Mouse (Mus musculus) MEL (cell line): Measurements from ENCODE around the gene D11Wsu47e. TPM values are rescaled to one million over a fixed set of nuclear protein-coding genes. Genes with fewer than 3 reads are reported as not detected.

Experiments
- DNase-seq: peaks from one replicate; pipeline ENCODE4 v3.0.0; 2011; ENCODE audit warnings: low read depth, low spot score
- H3K27ac ChIP-seq: 2 replicates; pipeline ENCODE4 v1.5.1; 2012; ENCODE audit warnings: low read depth, mild to moderate bottlenecking, control low read depth, low read length, moderate library complexity; ENCODE audit not compliant: control insufficient read depth
- H3K27me3 ChIP-seq, 2 experiments: fragments of 150-350 bp in 1 of 2; sonication (generic) in 1 of 2; 2 replicates each; pipeline ENCODE4 v1.6.1; 2012; ENCODE audit warnings: low read length in 2 of 2, mild to moderate bottlenecking in 2 of 2, improper control_type of control experiment in 1 of 2, moderate library complexity in 1 of 2; ENCODE audit not compliant: insufficient read depth in 2 of 2, control insufficient read depth in 1 of 2
- H3K36me3 ChIP-seq, 2 experiments: 2 replicates each; pipeline ENCODE4 v1.6.1; 2012 to 2014; ENCODE audit warnings: low read length in 2 of 2, improper control_type of control experiment in 1 of 2, inconsistent platforms in 1 of 2, mild to moderate bottlenecking in 1 of 2; ENCODE audit not compliant: insufficient read depth in 2 of 2, control insufficient read depth in 1 of 2
- H3K4me1 ChIP-seq, 2 experiments: fragments of 150-350 bp in 1 of 2; sonication (generic) in 1 of 2; 2 replicates each; pipeline ENCODE4 v1.6.1; 2012; ENCODE audit warnings: low read length in 2 of 2, improper control_type of control experiment in 1 of 2, mild to moderate bottlenecking in 1 of 2; ENCODE audit not compliant: insufficient read depth in 2 of 2, control insufficient read depth in 1 of 2
- H3K4me3 ChIP-seq, 2 experiments: fragments of 150-350 bp in 1 of 2; sonication (generic) in 1 of 2; 2 replicates each; pipeline ENCODE4 v1.5.1; 2012; ENCODE audit warnings: low read depth in 2 of 2, low read length in 2 of 2, mild to moderate bottlenecking in 2 of 2, moderate library complexity in 2 of 2, control low read depth in 1 of 2, improper control_type of control experiment in 1 of 2; ENCODE audit not compliant: control insufficient read depth in 1 of 2, insufficient read depth in 1 of 2
- H3K79me2 ChIP-seq: 2 replicates; pipeline ENCODE4 v1.6.1; 2012; ENCODE audit warnings: mild to moderate bottlenecking, low read length, moderate library complexity; ENCODE audit not compliant: control insufficient read depth, poor library complexity, insufficient read depth
- H3K9ac ChIP-seq: 2 replicates; pipeline ENCODE4 v1.6.1; 2012; ENCODE audit warnings: low read depth, mild to moderate bottlenecking, control low read depth, low read length, moderate library complexity; ENCODE audit not compliant: control insufficient read depth, poor library complexity, severe bottlenecking
- H3K9me3 ChIP-seq: fragments of 150-350 bp; sonication (generic); replicated peaks from 2 replicates; pipeline ENCODE4 v1.6.1; 2012; ENCODE audit warnings: mild to moderate bottlenecking, low read length, improper control_type of control experiment, moderate library complexity; ENCODE audit not compliant: insufficient read depth
- BHLHE40 ChIP-seq: IDR thresholded peaks from 2 replicates; pipeline ENCODE4 v1.6.1; 2012; ENCODE audit warnings: low read depth, mild to moderate bottlenecking, inconsistent platforms, low read length, improper control_type of control experiment, borderline replicate concordance
- CHD1 ChIP-seq: IDR thresholded peaks from 2 replicates; pipeline ENCODE4 v1.6.1; 2012; ENCODE audit warnings: low read depth, mild to moderate bottlenecking, inconsistent platforms, low read length, improper control_type of control experiment
- CHD2 ChIP-seq: IDR thresholded peaks from 2 replicates; pipeline ENCODE4 v1.6.1; 2011; ENCODE audit warnings: low read length, improper control_type of control experiment
- CTCF ChIP-seq, 3 experiments: IDR thresholded peaks in 2 of 3; conservative IDR thresholded peaks in 1 of 3; 2 replicates each; pipeline ENCODE4 v1.5.1; 2011 to 2012; ENCODE audit warnings: low read length in 3 of 3, low read depth in 2 of 3, mild to moderate bottlenecking in 2 of 3, improper control_type of control experiment in 1 of 3, inconsistent platforms in 1 of 3, mixed read lengths in 1 of 3, moderate library complexity in 1 of 3; ENCODE audit not compliant: control insufficient read depth in 1 of 3, insufficient read depth in 1 of 3, poor library complexity in 1 of 3, severe bottlenecking in 1 of 3
- EP300 ChIP-seq, 2 experiments: IDR thresholded peaks; 2 replicates each; pipeline ENCODE4 v1.6.1; 2011; ENCODE audit warnings: improper control_type of control experiment in 2 of 2, low read length in 2 of 2, low read depth in 1 of 2, mild to moderate bottlenecking in 1 of 2
- ETS1 ChIP-seq: IDR thresholded peaks from 2 replicates; pipeline ENCODE4 v1.6.1; 2012; ENCODE audit warnings: low read depth, mild to moderate bottlenecking, inconsistent platforms, low read length, improper control_type of control experiment, moderate library complexity
- GABPA ChIP-seq: IDR thresholded peaks from 2 replicates; pipeline ENCODE4 v1.6.1; 2012; ENCODE audit warnings: low read depth, mild to moderate bottlenecking, inconsistent platforms, low read length, improper control_type of control experiment, moderate library complexity
- GATA1 ChIP-seq: IDR thresholded peaks from 2 replicates; pipeline ENCODE4 v1.6.1; 2011; ENCODE audit warnings: low read depth, low read length, improper control_type of control experiment
- HCFC1 ChIP-seq: IDR thresholded peaks from 2 replicates; pipeline ENCODE4 v1.6.1; 2012; ENCODE audit warnings: low read depth, mild to moderate bottlenecking, inconsistent platforms, low read length, improper control_type of control experiment, moderate library complexity
- JUND ChIP-seq: IDR thresholded peaks from 2 replicates; pipeline ENCODE4 v1.6.1; 2011; ENCODE audit warnings: low read depth, mild to moderate bottlenecking, improper control_type of control experiment, low read length
- KAT2A ChIP-seq: conservative IDR thresholded peaks from 2 replicates; pipeline ENCODE4 v1.6.1; 2012; ENCODE audit warnings: low read depth, low read length, improper control_type of control experiment, inconsistent platforms
- MAFK ChIP-seq: IDR thresholded peaks from 2 replicates; pipeline ENCODE4 v1.6.1; 2011; ENCODE audit warnings: low read depth, mild to moderate bottlenecking, low read length, improper control_type of control experiment, borderline replicate concordance
- MAX ChIP-seq: IDR thresholded peaks from 2 replicates; pipeline ENCODE4 v1.6.1; 2011; ENCODE audit warnings: low read length, improper control_type of control experiment
- MAZ ChIP-seq: IDR thresholded peaks from 2 replicates; pipeline ENCODE4 v1.6.1; 2012; ENCODE audit warnings: low read depth, mild to moderate bottlenecking, inconsistent platforms, low read length, improper control_type of control experiment
- MEF2A ChIP-seq: IDR thresholded peaks from 2 replicates; pipeline ENCODE4 v1.6.1; 2014; ENCODE audit warnings: low read depth, mild to moderate bottlenecking, inconsistent platforms, low read length, improper control_type of control experiment; ENCODE audit not compliant: poor library complexity, insufficient replicate concordance, severe bottlenecking; ENCODE audit errors: extremely low read depth
- MXI1 ChIP-seq: IDR thresholded peaks from 2 replicates; pipeline ENCODE4 v1.6.1; 2011; ENCODE audit warnings: mild to moderate bottlenecking, low read depth, low read length, improper control_type of control experiment
- MYB ChIP-seq: IDR thresholded peaks from 2 replicates; pipeline ENCODE4 v1.6.1; 2011; ENCODE audit warnings: mild to moderate bottlenecking, low read depth, low read length, improper control_type of control experiment
- MYC ChIP-seq: IDR thresholded peaks from 2 replicates; pipeline ENCODE4 v1.6.1; 2011; ENCODE audit warnings: low read depth, mild to moderate bottlenecking, low read length, improper control_type of control experiment, moderate library complexity
- NELFE ChIP-seq: IDR thresholded peaks from 2 replicates; pipeline ENCODE4 v1.6.1; 2011; ENCODE audit warnings: low read depth, low read length, improper control_type of control experiment
- NRF1 ChIP-seq: IDR thresholded peaks from 2 replicates; pipeline ENCODE4 v1.6.1; 2014; ENCODE audit warnings: low read depth, mild to moderate bottlenecking, inconsistent platforms, low read length, improper control_type of control experiment, moderate library complexity; ENCODE audit not compliant: poor library complexity, insufficient read depth, severe bottlenecking
- POLR2A ChIP-seq, 2 experiments: IDR thresholded peaks; 2 replicates each; pipeline ENCODE4 v1.6.1; 2011 to 2012; ENCODE audit warnings: low read length in 2 of 2, mild to moderate bottlenecking in 2 of 2, control low read depth in 1 of 2, improper control_type of control experiment in 1 of 2, low read depth in 1 of 2, moderate library complexity in 1 of 2; ENCODE audit not compliant: control insufficient read depth in 1 of 2, insufficient read depth in 1 of 2, poor library complexity in 1 of 2
- POLR2AphosphoS2 ChIP-seq: IDR thresholded peaks from 2 replicates; pipeline ENCODE4 v1.6.1; 2011; ENCODE audit warnings: low read length, improper control_type of control experiment
- POLR2AphosphoS5 ChIP-seq: IDR thresholded peaks from 2 replicates; pipeline ENCODE4 v1.6.1; 2012; ENCODE audit warnings: low read depth, borderline replicate concordance, mild to moderate bottlenecking, inconsistent platforms, low read length, moderate library complexity, mixed read lengths
- RAD21 ChIP-seq: IDR thresholded peaks from 2 replicates; pipeline ENCODE4 v1.6.1; 2011; ENCODE audit warnings: mild to moderate bottlenecking, low read depth, low read length, improper control_type of control experiment
- RCOR1 ChIP-seq: IDR thresholded peaks from 2 replicates; pipeline ENCODE4 v1.6.1; 2012; ENCODE audit warnings: low read depth, mild to moderate bottlenecking, inconsistent platforms, low read length, improper control_type of control experiment
- SIN3A ChIP-seq: IDR thresholded peaks from 2 replicates; pipeline ENCODE4 v1.6.1; 2012; ENCODE audit warnings: low read length, improper control_type of control experiment, inconsistent platforms
- SMC3 ChIP-seq: IDR thresholded peaks from 2 replicates; pipeline ENCODE4 v1.6.1; 2011; ENCODE audit warnings: low read depth, low read length, improper control_type of control experiment
- TAL1 ChIP-seq: IDR thresholded peaks from 2 replicates; pipeline ENCODE4 v1.6.1; 2012; ENCODE audit warnings: mild to moderate bottlenecking, inconsistent platforms, low read length, moderate library complexity, mixed read lengths
- TBP ChIP-seq: IDR thresholded peaks from 2 replicates; pipeline ENCODE4 v1.8.0; 2011; ENCODE audit warnings: low read depth, low read length, improper control_type of control experiment
- UBTF ChIP-seq: IDR thresholded peaks from 2 replicates; pipeline ENCODE4 v1.6.1; 2012; ENCODE audit warnings: low read depth, mild to moderate bottlenecking, inconsistent platforms, low read length, improper control_type of control experiment, moderate library complexity, borderline replicate concordance; ENCODE audit not compliant: insufficient read depth
- USF1 ChIP-seq: IDR thresholded peaks from 2 replicates; pipeline ENCODE4 v1.6.1; 2014; ENCODE audit warnings: low read depth, mild to moderate bottlenecking, inconsistent platforms, low read length, improper control_type of control experiment, moderate library complexity
- USF2 ChIP-seq, 2 experiments: IDR thresholded peaks; 2 replicates each; pipeline ENCODE4 v1.6.1; 2011 to 2012; ENCODE audit warnings: improper control_type of control experiment in 2 of 2, low read length in 2 of 2, borderline replicate concordance in 1 of 2, inconsistent platforms in 1 of 2, low read depth in 1 of 2, mild to moderate bottlenecking in 1 of 2; ENCODE audit not compliant: insufficient read depth in 1 of 2
- ZC3H11A ChIP-seq: IDR thresholded peaks from 2 replicates; pipeline ENCODE4 v1.6.1; 2012; ENCODE audit warnings: low read depth, mild to moderate bottlenecking, inconsistent platforms, low read length, improper control_type of control experiment
- ZKSCAN1 ChIP-seq: IDR thresholded peaks from 2 replicates; pipeline ENCODE4 v1.6.1; 2012; ENCODE audit warnings: low read depth, mild to moderate bottlenecking, inconsistent platforms, low read length, improper control_type of control experiment, moderate library complexity
- ZMIZ1 ChIP-seq: IDR thresholded peaks from 2 replicates; pipeline ENCODE4 v1.6.1; 2012; ENCODE audit warnings: low read depth, mild to moderate bottlenecking, inconsistent platforms, low read length, improper control_type of control experiment, moderate library complexity
- ZNF384 ChIP-seq: IDR thresholded peaks from 2 replicates; pipeline ENCODE4 v1.6.1; 2012; ENCODE audit warnings: low read depth, mild to moderate bottlenecking, inconsistent platforms, low read length, improper control_type of control experiment
- polyA plus RNA-seq, 2 experiments: library from polyadenylated mRNA; stranded (reverse) in 1 of 2; unstranded in 1 of 2; fragments of >175 nt in 1 of 2; fragments of >200 nt in 1 of 2; gene quantifications; 2 replicates each; pipeline versions ENCODE4 v1.2.1 to v1.2.4; 2012; ENCODE audit warnings: low replicate concordance in 2 of 2, low read depth in 1 of 2; ENCODE audit not compliant: insufficient read length in 2 of 2, insufficient read depth in 1 of 2, missing spikeins in 1 of 2
- total RNA-seq: library from RNA; depleted of rRNA; stranded (reverse); fragments of 300-350 nt; gene quantifications from 2 replicates; pipeline ENCODE4 v1.2.3, GENCODE M21; 2012

Gene D11Wsu47e
- total and polyA plus RNA-seq, 3 experiments: 25.0 to 40.6 TPM; not detected in 1

DNA sequence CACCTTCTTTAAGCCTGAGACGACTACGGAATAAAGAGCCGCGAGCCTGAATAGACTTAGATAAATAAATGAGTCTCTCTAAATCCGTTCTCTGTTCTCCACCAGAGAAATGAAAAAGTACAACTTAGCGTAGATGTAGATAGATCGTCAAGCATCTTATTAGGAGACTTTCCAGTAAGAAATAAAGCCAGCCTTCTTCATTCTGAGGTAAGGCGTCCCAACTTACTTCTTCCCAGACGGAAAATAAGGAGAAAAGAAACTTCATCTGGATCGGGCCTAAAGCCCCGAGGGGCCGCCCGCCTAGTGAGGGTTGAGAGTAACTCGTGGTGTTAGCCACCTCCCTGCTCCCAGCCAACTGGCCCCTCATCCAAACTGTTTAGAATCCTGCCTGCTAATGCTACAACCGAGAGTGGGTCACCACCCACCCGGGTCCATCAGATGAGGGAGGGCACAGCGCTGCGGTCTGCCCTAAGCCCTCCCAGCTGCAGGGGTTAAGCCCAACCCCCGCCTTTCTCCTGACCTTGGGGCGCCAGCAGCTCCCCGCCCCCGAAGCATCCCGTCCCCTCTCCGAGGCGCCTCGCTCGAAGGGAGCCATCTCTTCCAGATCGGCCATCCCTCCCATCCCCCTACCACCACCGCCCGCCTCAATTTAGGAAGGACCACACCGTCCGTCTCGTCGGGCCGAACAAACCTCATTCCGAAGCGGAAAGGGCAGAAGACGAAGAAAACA lies 1.1 kb upstream of the D11Wsu47e start:
- peak overlapping the region; percentile 70 to 93 for H3K4me3 ChIP-seq
- H3K79me2 ChIP-seq: peaks cover 80% of the 10 kb centered on the region
- peaks cover under 1 to 43% of the 10 kb centered on the region in 2 experiments; a peak in 3 of 4 replicates for H3K36me3 ChIP-seq
- DNase-seq: peak; percentile 79
- H3K27me3 ChIP-seq: no peaks in the 10 kb centered on the region
- peak overlapping the region; percentile 68 for H3K27ac ChIP-seq
- H3K9me3 ChIP-seq: no peaks in the 10 kb centered on the region
- peak overlapping the region; percentile 90 for H3K9ac ChIP-seq
- H3K4me1 ChIP-seq: peaks cover 21 to 23% of the 10 kb centered on the region in 2 experiments
- TF ChIP-seq CHD1 (no peak), BHLHE40 (no peak), MYB (no peak), UBTF (0 out of 2 replicates have a peak, but pooled peaks have one; percentile 43), NRF1 (no peak), TBP (peak; percentile 14; the same call in 1 of the 2 replicates), SMC3 (no peak), MEF2A (no peak), POLR2A (IDR thresholded peaks at IDR 0.05; ENCODE audit: control insufficient read depth in 1 of 2, insufficient read depth in 1 of 2, low read depth in 1 of 2, low read length in 2 of 2, poor library complexity in 1 of 2) (0 out of 4 replicates have a peak, but pooled peaks of 1 of the 2 experiments have one; percentile 18), RAD21 (no peak), GABPA (no peak), SIN3A (no peak), TAL1 (no peak), MAX (no peak), KAT2A (no peak), MYC (no peak), MAZ (peak; percentile 64; the same call in 1 of the 2 replicates), ZMIZ1 (no peak), POLR2AphosphoS2 (no peak), ZC3H11A (no peak), POLR2AphosphoS5 (no peak), ZKSCAN1 (no peak), USF1 (no peak), ETS1 (no peak), CHD2 (no peak), EP300 (IDR thresholded peaks at IDR 0.05; ENCODE audit: low read depth in 1 of 2, low read length in 2 of 2) (no peak), GATA1 (no peak), JUND (no peak), CTCF (IDR thresholded peaks at IDR 0.05 in 2 of 3, conservative IDR thresholded peaks at IDR 0.05 in 1 of 3; ENCODE audit: control insufficient read depth in 1 of 3, insufficient read depth in 1 of 3, low read depth in 2 of 3, low read length in 3 of 3, poor library complexity in 1 of 3, severe bottlenecking in 1 of 3) (no peak), RCOR1 (no peak), USF2 (IDR thresholded peaks at IDR 0.05; ENCODE audit: borderline replicate concordance in 1 of 2, insufficient read depth in 1 of 2, low read depth in 1 of 2, low read length in 2 of 2) (no peak), MAFK (no peak), ZNF384 (no peak), MXI1 (peak; percentile 36; the same call in 1 of the 2 replicates), NELFE (no peak), HCFC1 (peak; percentile 44; the same call in 1 of the 2 replicates)
